Mouse (Mus musculus): ENCODE results near the gene Aplp2. TPM values are rescaled to one million over a fixed set of nuclear protein-coding genes. Genes with fewer than 3 reads are reported as not detected.

The Aplp2 gene
- total RNA-seq (2023): 67.2 TPM

GRCm38 (mm10) chr9:31211690-31212499 is at the start of gene Aplp2:
Gene Aplp2, minus strand, starts transcription at chr9:31211815.

GRCm38 (mm10) chr9:31131205-31131968 is 80.2 kb downstream of the Aplp2 start, which contains the start of gene St14:
Gene St14, minus strand, starts transcription at chr9:31131853.

Other genes with a start within 250 kb of the Aplp2 start
- gene Zbtb44, start 181.2 kb downstream of the Aplp2 start, total RNA-seq (2023): 54.3 TPM
- 0.98 TPM for gene St14, start 80.0 kb downstream of the Aplp2 start, total RNA-seq (2023)
- 25.5 TPM for gene Prdm10, start 68.7 kb upstream of the Aplp2 start, total RNA-seq (2023)
- gene Nfrkb, start 174.4 kb upstream of the Aplp2 start, total RNA-seq (2023): 96.5 TPM